Mouse (Mus musculus) kidney, embryonic 14.5 days (tissue): ENCODE results near the gene Tcea2. TPM values are rescaled to one million over a fixed set of nuclear protein-coding genes. Genes with fewer than 3 reads are reported as not detected.

ENCODE experiments used
- ATAC-seq: fragments of 200-750 bp; cut with Nextera tagmentation; 2 replicates; pipeline ENCODE4 v1.8.0; 2017; ENCODE audit warnings: moderate number of reproducible peaks, mild to moderate bottlenecking, moderate TSS enrichment, moderate library complexity; ENCODE audit not compliant: low FRiP score, low TSS enrichment
- H3K27ac ChIP-seq: fragments of 300-500 bp; sonication (generic); 2 replicates; pipeline ENCODE4 v1.5.1; 2014; ENCODE audit warnings: low read depth, mild to moderate bottlenecking, low read length, moderate library complexity, mixed read lengths
- H3K27me3 ChIP-seq: fragments of 300-500 bp; sonication (generic); 2 replicates; pipeline ENCODE4 v1.6.1; 2014; ENCODE audit warnings: mild to moderate bottlenecking, low read length; ENCODE audit not compliant: control insufficient read depth, insufficient read depth
- H3K36me3 ChIP-seq: fragments of 300-500 bp; sonication (generic); 2 replicates; pipeline ENCODE4 v1.6.1; 2014; ENCODE audit warnings: low read length, mixed read lengths; ENCODE audit not compliant: control insufficient read depth, insufficient read depth
- H3K4me1 ChIP-seq: fragments of 300-500 bp; sonication (generic); 2 replicates; pipeline ENCODE4 v1.6.1; 2014; ENCODE audit warnings: low read length, mixed read lengths; ENCODE audit not compliant: control insufficient read depth, insufficient read depth
- H3K4me2 ChIP-seq: fragments of 300-500 bp; sonication (generic); replicated peaks from 2 replicates; pipeline ENCODE4 v1.6.1; 2014; ENCODE audit warnings: low read depth, mild to moderate bottlenecking, low read length
- H3K4me3 ChIP-seq: fragments of 300-500 bp; sonication (generic); 2 replicates; pipeline ENCODE4 v1.5.1; 2014; ENCODE audit warnings: mild to moderate bottlenecking, low read length
- H3K9ac ChIP-seq: fragments of 300-500 bp; sonication (generic); 2 replicates; pipeline ENCODE4 v1.6.1; 2014; ENCODE audit warnings: low read depth, mild to moderate bottlenecking, low read length, moderate library complexity
- H3K9me3 ChIP-seq: fragments of 300-500 bp; sonication (generic); 2 replicates; pipeline ENCODE4 v1.6.1; 2016; ENCODE audit warnings: low read length; ENCODE audit not compliant: control insufficient read depth
- WGBS: fragments of 180-500 bp; shearing (Covaris S2); extraction: QIAGEN DNeasy Blood & Tissue Kit; methylation state at CpG from one replicate; pipeline ENCODE4 v1.1.7; 2014; 5-methylcytosine and 5-hydroxymethylcytosine counted together
- polyA plus RNA-seq: library from polyadenylated mRNA; unstranded; fragments of >200 nt; fragmentation: Nextera tagmentation; extraction: Ambion mirVana; gene quantifications from 2 replicates; pipeline ENCODE4 v1.2.1, GENCODE M21; 2014

Tcea2 gene
- polyA plus RNA-seq, 1 experiment from 2014 or later: 24.8 TPM

GRCm38 (mm10) chr2:181656734-181657133, 23.4 kb upstream of the Tcea2 start, which contains the start of gene Gm29797:
Gene Gm29797 (plus strand): TSS chr2:181657034.
- 0 out of 2 replicates have a peak, but pooled peaks cover 3% of the 10 kb centered on the region for H3K4me1 ChIP-seq
- ATAC-seq: no peak
- no peak within 1 kb of the TSS for H3K9ac ChIP-seq
- no peaks in the 10 kb centered on the region for H3K27me3 ChIP-seq
- H3K9me3 ChIP-seq: no peaks in the 10 kb centered on the region
- no peak within 1 kb of the TSS for H3K4me2 ChIP-seq
- 56% methylated on average over 3 of the region's 3 CpGs for WGBS
- H3K4me3 ChIP-seq: no peak within 1 kb of the TSS
- no peak within 1 kb of the TSS for H3K27ac ChIP-seq
- peaks cover 41% of the 10 kb centered on the region for H3K36me3 ChIP-seq

GRCm38 (mm10) chr2:181657441-181657840, 22.7 kb upstream of the Tcea2 start:
- Histone ChIP-seq H3K36me3 (peaks cover 35% of the 10 kb centered on the region), H3K27ac (no peak overlapping the region), H3K4me1 (0 out of 2 replicates have a peak, but pooled peaks cover 3% of the 10 kb centered on the region), H3K27me3 (no peaks in the 10 kb centered on the region), H3K9ac (no peak overlapping the region), H3K9me3 (no peaks in the 10 kb centered on the region), H3K4me3 (no peak overlapping the region), H3K4me2 (no peak overlapping the region)
- 51% methylated on average over 2 of the region's 2 CpGs for WGBS
- ATAC-seq: no peak

GRCm38 (mm10) chr2:181658528-181658927, 21.6 kb upstream of the Tcea2 start:
- 85% methylated on average over 7 of the region's 7 CpGs for WGBS
- ATAC-seq: no peak
- H3K4me2 ChIP-seq: no peak overlapping the region
- H3K4me1 ChIP-seq: 0 out of 2 replicates have a peak, but pooled peaks cover 3% of the 10 kb centered on the region
- H3K9ac ChIP-seq: no peak overlapping the region
- H3K4me3 ChIP-seq: no peak overlapping the region
- H3K36me3 ChIP-seq: peaks cover 24% of the 10 kb centered on the region
- no peaks in the 10 kb centered on the region for H3K27me3 ChIP-seq
- H3K9me3 ChIP-seq: no peaks in the 10 kb centered on the region
- H3K27ac ChIP-seq: no peak overlapping the region

GRCm38 (mm10) chr2:181658930-181659555, 21.1 kb upstream of the Tcea2 start:
- no peaks in the 10 kb centered on the region for H3K9me3 ChIP-seq
- no peak overlapping the region for H3K27ac ChIP-seq
- H3K4me1 ChIP-seq: 0 out of 2 replicates have a peak, but pooled peaks cover 3% of the 10 kb centered on the region
- H3K4me2 ChIP-seq: no peak overlapping the region
- H3K36me3 ChIP-seq: peaks cover 19% of the 10 kb centered on the region
- WGBS: 49% methylated on average over 17 of the region's 17 CpGs
- no peak overlapping the region for H3K9ac ChIP-seq
- H3K27me3 ChIP-seq: no peaks in the 10 kb centered on the region
- no peak overlapping the region for H3K4me3 ChIP-seq
- peak; percentile 48; the same call in 1 of the 2 replicates for ATAC-seq

- peaks cover 16% of the 10 kb centered on the region for H3K36me3 ChIP-seq
- H3K9ac ChIP-seq: no peak overlapping the region
- H3K4me2 ChIP-seq: no peak overlapping the region
- WGBS: 8% methylated on average over 9 of the region's 9 CpGs
- no peak overlapping the region for H3K4me3 ChIP-seq
- ATAC-seq: peak; percentile 84
- H3K4me1 ChIP-seq: 0 out of 2 replicates have a peak, but pooled peaks cover 3% of the 10 kb centered on the region
- no peak overlapping the region for H3K27ac ChIP-seq
- no peaks in the 10 kb centered on the region for H3K27me3 ChIP-seq
- H3K9me3 ChIP-seq: no peaks in the 10 kb centered on the region
Observed at GRCm38 (mm10) chr2:181659609-181660055, 20.5 kb upstream of the Tcea2 start.

- 76% methylated on average over 3 of the region's 3 CpGs for WGBS
- 0 out of 2 replicates have a peak, but pooled peaks cover 3% of the 10 kb centered on the region for H3K4me1 ChIP-seq
Observed at GRCm38 (mm10) chr2:181662620-181663297, 17.4 kb upstream of the Tcea2 start.

GRCm38 (mm10) chr2:181663298-181663630, 16.8 kb upstream of the Tcea2 start:
- no peaks in the 10 kb centered on the region for H3K27me3 ChIP-seq
- H3K4me3 ChIP-seq: no peak overlapping the region
- H3K4me2 ChIP-seq: no peak overlapping the region
- no peaks in the 10 kb centered on the region for H3K9me3 ChIP-seq
- ATAC-seq: no peak
- no peak overlapping the region; the same call in 1 of the 2 replicates for H3K27ac ChIP-seq
- no peak overlapping the region for H3K9ac ChIP-seq
- H3K4me1 ChIP-seq: 0 out of 2 replicates have a peak, but pooled peaks cover 3% of the 10 kb centered on the region
- 13% methylated on average over 4 of the region's 4 CpGs for WGBS
- no peaks in the 10 kb centered on the region; the same call in 1 of the 2 replicates for H3K36me3 ChIP-seq

More at GRCm38 (mm10) chr2:181662620-181663297, 17.4 kb upstream of the Tcea2 start:
- no peak overlapping the region for H3K4me3 ChIP-seq
- H3K27ac ChIP-seq: peak overlapping the region; percentile 3; the same call in 1 of the 2 replicates
- no peak overlapping the region for H3K9ac ChIP-seq
- no peak for ATAC-seq
- H3K4me2 ChIP-seq: no peak overlapping the region
- no peaks in the 10 kb centered on the region; the same call in 1 of the 2 replicates for H3K36me3 ChIP-seq
- H3K9me3 ChIP-seq: no peaks in the 10 kb centered on the region
- H3K27me3 ChIP-seq: no peaks in the 10 kb centered on the region

- peak overlapping the region; percentile 52 for H3K4me3 ChIP-seq
- peak overlapping the region; percentile 44; the same call in 1 of the 2 replicates for H3K9ac ChIP-seq
- H3K27me3 ChIP-seq: peaks cover 47% of the 10 kb centered on the region
- peaks cover 13% of the 10 kb centered on the region for H3K4me1 ChIP-seq
- H3K9me3 ChIP-seq: no peaks in the 10 kb centered on the region
- H3K27ac ChIP-seq: no peak overlapping the region
- peak; percentile 26 for ATAC-seq
- H3K36me3 ChIP-seq: no peaks in the 10 kb centered on the region
- 3% methylated on average over 45 of the region's 56 CpGs for WGBS
- H3K4me2 ChIP-seq: peak overlapping the region; percentile 66
Observed at GRCm38 (mm10) chr2:181670285-181670912, 9.7 kb upstream of the Tcea2 start.
